Mouse (Mus musculus) heart, postnatal 0 days (tissue): ENCODE results near the gene Rxfp3. TPM values are rescaled to one million over a fixed set of nuclear protein-coding genes. Genes with fewer than 3 reads are reported as not detected.

Experiments used
- ATAC-seq: fragments of 200-750 bp; cut with Nextera tagmentation; 2 replicates; pipeline ENCODE4 v1.8.0; 2017; ENCODE audit warnings: low read depth, moderate number of reproducible peaks, moderate library complexity; ENCODE audit not compliant: insufficient read depth
- DNase-seq: peaks from one replicate; pipeline ENCODE4 v3.0.0-alpha.2; 2016; ENCODE audit warnings: low spot score
- H3K27ac ChIP-seq: fragments of 300-500 bp; sonication (generic); 2 replicates; pipeline ENCODE4 v1.5.1; 2014; ENCODE audit warnings: low read depth, mild to moderate bottlenecking
- H3K27me3 ChIP-seq: fragments of 300-500 bp; sonication (generic); 2 replicates; pipeline ENCODE4 v1.6.1; 2014; ENCODE audit warnings: low read length, mixed read lengths; ENCODE audit not compliant: control insufficient read depth, insufficient read depth
- H3K36me3 ChIP-seq: fragments of 300-500 bp; sonication (generic); replicated peaks from 2 replicates; pipeline ENCODE4 v1.6.1; 2014; ENCODE audit warnings: low read length, mixed read lengths; ENCODE audit not compliant: control insufficient read depth, insufficient read depth
- H3K4me1 ChIP-seq: fragments of 300-500 bp; sonication (generic); 2 replicates; pipeline ENCODE4 v1.6.1; 2014; ENCODE audit warnings: antibody characterized with exemption; ENCODE audit not compliant: control insufficient read depth, insufficient read depth
- H3K4me2 ChIP-seq: fragments of 300-500 bp; sonication (generic); 2 replicates; pipeline ENCODE4 v1.6.1; 2014; ENCODE audit warnings: low read depth, mild to moderate bottlenecking, low read length, moderate library complexity
- H3K4me3 ChIP-seq: fragments of 300-500 bp; sonication (generic); 2 replicates; pipeline ENCODE4 v1.5.1; 2014; ENCODE audit warnings: low read depth, low read length
- H3K9ac ChIP-seq: fragments of 300-500 bp; sonication (generic); replicated peaks from 2 replicates; pipeline ENCODE4 v1.6.1; 2014; ENCODE audit warnings: low read depth, low read length, mixed read lengths
- H3K9me3 ChIP-seq: fragments of 300-500 bp; sonication (generic); replicated peaks from 2 replicates; pipeline ENCODE4 v1.6.1; 2016; ENCODE audit warnings: low read length; ENCODE audit not compliant: control insufficient read depth
- CTCF ChIP-seq: IDR thresholded peaks from 2 replicates; pipeline ENCODE4 v1.5.1; 2016; ENCODE audit warnings: antibody characterized with exemption, control low read depth, low read depth
- EP300 ChIP-seq: IDR thresholded peaks from 2 replicates; pipeline ENCODE4 v1.6.1; 2016; ENCODE audit warnings: antibody characterized with exemption, low read depth
- WGBS: fragments of 180-500 bp; shearing (Covaris S2); extraction: QIAGEN DNeasy Blood & Tissue Kit; methylation state at CpG from one replicate; pipeline ENCODE4 v1.1.7; 2014; 5-methylcytosine and 5-hydroxymethylcytosine counted together
- polyA plus RNA-seq: library from polyadenylated mRNA; unstranded; fragments of >200 nt; fragmentation: Nextera tagmentation; extraction: Ambion mirVana; gene quantifications from 2 replicates; pipeline ENCODE4 v1.2.1, GENCODE M21; 2015
- total RNA-seq: library from RNA; depleted of rRNA; stranded (reverse); fragments of >200 nt; gene quantifications from 2 replicates; pipeline ENCODE4 v1.2.3, GENCODE M21; 2014; ENCODE audit warnings: low replicate concordance

Rxfp3 gene
- total and polyA plus RNA-seq, 2 experiments from 2014 or later, result 0.05 to 1.8 TPM

DNA sequence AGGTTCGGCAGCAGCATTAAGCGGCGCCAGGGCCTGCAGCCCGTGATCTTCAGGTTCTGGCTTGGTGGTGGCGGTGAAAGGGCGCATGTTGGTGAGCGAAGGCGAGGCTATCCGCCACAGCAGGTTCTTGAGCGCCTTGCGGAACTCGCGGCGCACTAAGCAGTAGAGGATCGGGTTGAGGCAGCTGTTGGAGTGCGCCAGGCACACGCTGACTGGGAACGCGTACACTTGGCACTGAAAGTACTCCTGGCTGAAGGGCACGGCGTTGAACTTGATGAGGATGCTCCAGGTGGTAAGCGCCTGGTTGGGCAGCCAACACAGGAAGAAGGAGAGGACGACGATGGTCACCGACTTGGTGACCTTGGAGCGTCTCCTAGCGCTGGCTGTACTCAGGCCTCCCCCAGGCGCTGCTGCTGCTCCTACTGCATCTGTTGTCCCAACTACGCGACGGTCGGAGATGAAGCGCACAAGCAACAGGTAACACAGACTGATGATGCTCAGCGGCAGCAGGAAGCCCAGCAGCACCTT is 1.8 kb downstream of the Rxfp3 start:
- H3K27me3 ChIP-seq, result peaks cover 50% of the 10 kb centered on the region
- no peak overlapping the region for H3K9ac ChIP-seq
- no peaks in the 10 kb centered on the region for H3K36me3 ChIP-seq
- TF ChIP-seq EP300 (no peak), CTCF (no peak)
- H3K4me1 ChIP-seq, result no peaks in the 10 kb centered on the region
- no peaks in the 10 kb centered on the region for H3K9me3 ChIP-seq
- no peak for ATAC-seq
- 5% methylated on average over 34 of the region's 34 CpGs for WGBS
- H3K4me3 ChIP-seq, result peak overlapping the region; percentile 44
- no peak overlapping the region for H3K27ac ChIP-seq
- DNase-seq, result no peak
- peak overlapping the region; percentile 63 for H3K4me2 ChIP-seq

DNA sequence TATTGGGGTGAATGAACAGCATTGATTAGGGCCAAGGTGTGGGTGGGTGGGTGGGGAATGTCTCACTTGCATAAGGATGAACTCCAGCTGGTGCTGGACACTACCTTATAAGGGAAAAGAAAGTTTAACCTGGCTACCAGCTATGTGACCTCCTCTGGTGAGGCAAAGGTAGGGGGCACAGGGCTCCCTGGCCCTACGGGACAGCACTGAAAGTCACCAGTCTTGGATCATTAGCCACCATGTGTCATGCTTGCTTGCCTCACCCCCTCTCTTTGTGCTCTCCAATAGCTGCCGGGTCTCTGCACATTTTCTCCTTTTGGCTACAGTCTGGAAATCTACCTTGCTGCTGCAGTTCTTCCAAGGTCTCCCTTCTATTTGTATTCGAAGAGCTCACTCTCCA is 7.6 kb downstream of the Rxfp3 start:
- no peak for ATAC-seq
- 73% methylated on average over 3 of the region's 3 CpGs for WGBS
- Histone ChIP-seq H3K9ac (no peak overlapping the region), H3K36me3 (no peaks in the 10 kb centered on the region), H3K9me3 (no peaks in the 10 kb centered on the region), H3K27me3 (peaks cover 17% of the 10 kb centered on the region), H3K27ac (no peak overlapping the region), H3K4me3 (no peak overlapping the region), H3K4me1 (no peaks in the 10 kb centered on the region), H3K4me2 (no peak overlapping the region)
- no peak for TF ChIP-seq CTCF
- TF ChIP-seq EP300, result no peak
- no peak for DNase-seq

DNA sequence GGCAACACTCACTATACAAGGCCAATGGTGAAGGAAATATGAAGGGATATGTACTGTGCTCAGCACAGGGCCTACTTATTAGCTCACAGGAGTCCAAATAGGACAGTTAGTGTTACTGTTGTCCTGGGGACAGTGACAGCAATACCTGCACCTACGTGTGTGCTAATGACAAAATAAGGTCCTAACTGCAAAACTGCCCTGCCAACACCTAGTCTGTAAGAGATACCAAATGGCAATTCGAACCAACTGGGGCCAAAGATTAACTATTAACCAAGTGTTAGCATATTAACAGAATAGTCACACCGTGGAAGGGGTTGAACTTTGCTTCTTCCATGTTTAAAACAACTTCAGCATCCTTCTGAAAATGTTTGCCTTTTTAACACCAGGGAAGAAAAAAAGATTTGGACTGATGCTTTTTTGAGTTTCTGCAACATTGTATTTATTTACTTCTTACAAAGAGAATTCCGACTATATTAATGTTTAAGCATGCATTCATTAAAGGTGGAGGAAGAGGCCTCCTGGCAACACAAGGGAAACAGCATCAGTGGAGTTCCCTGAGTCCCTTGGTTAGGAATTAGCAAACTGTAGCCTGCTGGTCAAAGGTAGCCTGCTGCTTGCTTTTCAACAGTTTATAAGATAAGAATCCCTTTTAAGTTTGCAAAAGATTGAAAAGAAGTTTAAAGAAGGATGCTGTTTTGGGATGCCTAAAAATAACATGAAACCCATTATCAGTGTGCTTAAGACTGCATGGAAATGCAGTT is 10.8 kb downstream of the Rxfp3 start:
- Histone ChIP-seq H3K27ac (no peak overlapping the region), H3K4me1 (no peaks in the 10 kb centered on the region), H3K36me3 (no peaks in the 10 kb centered on the region), H3K4me2 (no peak overlapping the region), H3K27me3 (no peaks in the 10 kb centered on the region), H3K4me3 (no peak overlapping the region), H3K9me3 (no peaks in the 10 kb centered on the region), H3K9ac (no peak overlapping the region)
- DNase-seq (no peak), ATAC-seq (no peak)
- TF ChIP-seq EP300 (no peak), CTCF (no peak)
- WGBS, result 56% methylated on average over 4 of the region's 4 CpGs

DNA sequence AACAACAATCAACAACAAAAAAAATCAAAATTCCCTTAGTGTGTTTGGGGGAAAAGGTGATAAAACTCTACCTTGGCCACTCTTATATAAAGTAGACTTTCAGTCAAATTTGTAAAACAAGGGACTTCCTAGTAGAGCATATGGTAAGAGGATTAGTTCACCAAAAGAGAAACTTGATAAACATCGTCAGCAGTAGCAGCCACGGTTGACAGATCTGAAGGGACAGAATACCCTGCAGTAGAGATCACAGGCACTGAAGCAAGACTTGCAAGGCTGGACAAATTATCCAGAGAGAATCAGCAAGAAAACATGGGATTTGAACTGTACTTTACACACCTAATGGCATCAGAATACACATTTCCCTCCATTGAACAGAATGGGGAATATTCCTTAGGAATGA is 22.9 kb downstream of the Rxfp3 start:
- no peak for ATAC-seq
- no peak overlapping the region for H3K9ac ChIP-seq
- DNase-seq, result no peak
- H3K27me3 ChIP-seq, result no peaks in the 10 kb centered on the region
- no peak overlapping the region for H3K4me2 ChIP-seq
- WGBS, result 30% methylated on average over 2 of the region's 2 CpGs
- H3K4me3 ChIP-seq, result no peak overlapping the region
- no peaks in the 10 kb centered on the region for H3K4me1 ChIP-seq
- H3K27ac ChIP-seq, result no peak overlapping the region
- no peaks in the 10 kb centered on the region for H3K9me3 ChIP-seq
- no peak for TF ChIP-seq EP300
- no peak for TF ChIP-seq CTCF
- H3K36me3 ChIP-seq, result no peaks in the 10 kb centered on the region

DNA sequence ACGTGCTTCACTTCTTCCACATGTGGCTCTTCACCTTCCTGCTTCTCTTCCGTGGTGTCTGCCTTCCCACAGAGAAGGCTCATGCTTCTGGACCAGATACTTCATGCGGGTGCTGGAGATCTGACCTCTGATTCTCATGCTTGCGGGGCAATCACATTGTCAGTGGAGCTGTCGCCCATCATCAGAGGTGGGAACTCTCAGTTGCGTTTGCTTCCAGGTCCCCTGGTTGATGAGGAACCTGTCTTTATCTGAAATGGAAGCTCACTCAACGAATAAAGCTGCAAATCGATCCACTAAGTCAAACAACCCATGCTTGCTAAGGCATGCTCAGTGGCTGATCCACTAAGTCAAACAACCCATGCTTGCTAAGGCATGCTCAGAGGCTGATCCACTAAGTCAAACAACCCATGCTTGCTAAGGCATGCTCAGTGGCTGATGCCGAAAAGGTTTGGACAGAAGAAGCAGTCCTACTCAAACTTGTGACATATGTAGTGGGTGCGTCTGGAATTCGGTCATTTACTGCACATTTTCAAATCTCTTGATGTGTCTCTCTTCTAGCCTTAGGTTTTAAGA is 26.7 kb downstream of the Rxfp3 start:
- ATAC-seq (no peak), DNase-seq (no peak)
- H3K27ac ChIP-seq, result no peak overlapping the region
- WGBS, result 85% methylated on average over 11 of the region's 11 CpGs
- H3K4me2 ChIP-seq, result no peak overlapping the region
- H3K9ac ChIP-seq, result no peak overlapping the region
- 0 out of 2 replicates have a peak, but pooled peaks cover 4% of the 10 kb centered on the region for H3K27me3 ChIP-seq
- no peaks in the 10 kb centered on the region for H3K36me3 ChIP-seq
- no peak overlapping the region for H3K4me3 ChIP-seq
- no peaks in the 10 kb centered on the region for H3K4me1 ChIP-seq
- TF ChIP-seq EP300, result no peak
- TF ChIP-seq CTCF, result no peak
- no peaks in the 10 kb centered on the region for H3K9me3 ChIP-seq

DNA sequence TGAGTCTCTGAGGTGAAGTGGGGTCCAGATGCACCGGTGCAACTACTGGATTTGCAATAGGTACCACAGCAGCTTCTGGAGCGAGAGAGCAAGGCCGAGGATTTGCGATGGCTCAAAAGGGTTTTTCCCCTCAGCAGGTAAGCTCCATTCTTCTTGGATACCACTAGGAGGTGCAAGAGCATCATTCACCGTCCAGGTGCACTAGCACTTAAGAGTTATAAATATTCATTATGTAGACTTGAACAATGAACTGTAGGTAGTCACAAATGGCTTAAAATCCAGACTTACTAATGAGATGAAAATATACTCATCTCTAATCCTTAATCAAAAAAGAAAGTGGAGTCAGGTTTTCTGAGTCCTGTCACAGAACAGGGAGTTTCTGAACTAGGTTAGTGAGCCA is 29.0 kb downstream of the Rxfp3 start:
- Histone ChIP-seq H3K27ac (no peak overlapping the region), H3K4me2 (no peak overlapping the region), H3K4me3 (no peak overlapping the region), H3K4me1 (no peaks in the 10 kb centered on the region), H3K36me3 (no peaks in the 10 kb centered on the region), H3K9me3 (no peaks in the 10 kb centered on the region), H3K27me3 (0 out of 2 replicates have a peak, but pooled peaks cover 4% of the 10 kb centered on the region), H3K9ac (no peak overlapping the region)
- TF ChIP-seq EP300 (no peak), CTCF (peak; percentile 34)
- WGBS, result 22% methylated on average over 5 of the region's 5 CpGs
- ATAC-seq, result no peak
- no peak for DNase-seq
